Mouse (Mus musculus) midbrain, postnatal 0 days (tissue): Measurements from ENCODE around the gene Magi2. TPM values are rescaled to one million over a fixed set of nuclear protein-coding genes. Genes with fewer than 3 reads are reported as not detected.

ENCODE experiments used
- ATAC-seq: fragments of 200-750 bp; cut with Nextera tagmentation; 2 replicates; pipeline ENCODE4 v1.8.0; 2017; ENCODE audit warnings: moderate number of reproducible peaks, mild to moderate bottlenecking, moderate TSS enrichment, moderate library complexity; ENCODE audit not compliant: low FRiP score
- DNase-seq: peaks from one replicate; pipeline ENCODE4 v3.0.0-alpha.2; 2015; ENCODE audit warnings: low spot score
- H3K27ac ChIP-seq: fragments of 300-500 bp; sonication (generic); 2 replicates; pipeline ENCODE4 v1.5.1; 2014; ENCODE audit warnings: low read depth, mild to moderate bottlenecking, low read length, mixed read lengths
- H3K27me3 ChIP-seq: fragments of 300-500 bp; sonication (generic); 2 replicates; pipeline ENCODE4 v1.6.1; 2014; ENCODE audit warnings: low read length, control low read depth, mixed read lengths; ENCODE audit not compliant: insufficient read depth
- H3K36me3 ChIP-seq: fragments of 300-500 bp; sonication (generic); 2 replicates; pipeline ENCODE4 v1.6.1; 2014; ENCODE audit warnings: low read length, control low read depth, mixed read lengths; ENCODE audit not compliant: insufficient read depth
- H3K4me1 ChIP-seq: fragments of 300-500 bp; sonication (generic); 2 replicates; pipeline ENCODE4 v1.6.1; 2014; ENCODE audit warnings: mild to moderate bottlenecking, control low read depth, antibody characterized with exemption, low read length, mixed read lengths; ENCODE audit not compliant: insufficient read depth
- H3K4me2 ChIP-seq: fragments of 300-500 bp; sonication (generic); 2 replicates; pipeline ENCODE4 v1.6.1; 2014; ENCODE audit warnings: low read depth, mild to moderate bottlenecking, low read length, mixed read lengths; ENCODE audit not compliant: poor library complexity, severe bottlenecking
- H3K4me3 ChIP-seq: fragments of 300-500 bp; sonication (generic); 2 replicates; pipeline ENCODE4 v1.5.1; 2014; ENCODE audit warnings: low read depth, mild to moderate bottlenecking, low read length, moderate library complexity
- H3K9ac ChIP-seq: fragments of 300-500 bp; sonication (generic); replicated peaks from 2 replicates; pipeline ENCODE4 v1.6.1; 2014; ENCODE audit warnings: mild to moderate bottlenecking, low read length, moderate library complexity, mixed read lengths; ENCODE audit not compliant: poor library complexity, severe bottlenecking
- H3K9me3 ChIP-seq: fragments of 300-500 bp; sonication (generic); 2 replicates; pipeline ENCODE4 v1.6.1; 2016; ENCODE audit warnings: low read length, control low read depth
- CTCF ChIP-seq: IDR thresholded peaks from 2 replicates; pipeline ENCODE4 v1.5.1; 2016; ENCODE audit warnings: antibody characterized with exemption, mild to moderate bottlenecking
- WGBS: fragments of 180-500 bp; shearing (Covaris S2); extraction: QIAGEN DNeasy Blood & Tissue Kit; methylation state at CpG from one replicate; pipeline ENCODE4 v1.1.7; 2014; 5-methylcytosine and 5-hydroxymethylcytosine counted together
- polyA plus RNA-seq: library from polyadenylated mRNA; unstranded; fragments of >200 nt; fragmentation: Nextera tagmentation; extraction: Ambion mirVana; gene quantifications from 2 replicates; pipeline ENCODE4 v1.2.1, GENCODE M21; 2015
- total RNA-seq: library from RNA; depleted of rRNA; stranded (reverse); fragments of >200 nt; gene quantifications from 2 replicates; pipeline ENCODE4 v1.2.3, GENCODE M21; 2014

Magi2 gene
- total and polyA plus RNA-seq, 2 experiments from 2014 or later, result 20.0 to 59.3 TPM

DNA sequence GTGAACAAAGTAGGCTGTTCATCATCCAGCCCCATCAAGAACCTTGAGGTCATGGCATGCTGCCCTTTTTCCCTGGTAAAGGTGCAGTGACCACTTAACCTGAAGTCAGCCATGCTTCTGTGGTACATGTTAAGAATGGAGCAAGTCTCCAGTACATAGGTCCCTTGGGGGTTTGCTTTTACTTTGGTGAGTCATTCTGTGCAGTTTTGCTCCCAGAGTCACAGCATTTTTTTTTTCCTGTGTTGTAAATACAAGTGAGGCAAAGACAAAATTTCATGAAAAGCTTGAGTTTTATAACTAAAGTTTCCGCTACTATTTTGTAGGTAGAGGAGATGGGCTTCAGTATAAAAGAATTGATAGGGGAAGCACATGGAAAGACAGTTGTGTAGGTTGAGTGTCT, 828.2 kb downstream of the Magi2 start:
- Histone ChIP-seq H3K9ac (no peak overlapping the region), H3K4me2 (no peak overlapping the region), H3K36me3 (no peaks in the 10 kb centered on the region), H3K27ac (no peak overlapping the region), H3K4me1 (no peaks in the 10 kb centered on the region), H3K9me3 (no peaks in the 10 kb centered on the region), H3K4me3 (no peak overlapping the region), H3K27me3 (no peaks in the 10 kb centered on the region)
- WGBS, result 93% methylated on average over 1 of the region's 1 CpGs
- ATAC-seq (no peak), DNase-seq (no peak)
- TF ChIP-seq CTCF, result no peak

GRCm38 (mm10) chr5:20056074-20056842, 829.4 kb downstream of the Magi2 start:
- WGBS, result 59% methylated on average over 5 of the region's 5 CpGs
- ATAC-seq (no peak), DNase-seq (peak; percentile 51)
- Histone ChIP-seq H3K9ac (no peak overlapping the region), H3K4me1 (no peaks in the 10 kb centered on the region), H3K36me3 (no peaks in the 10 kb centered on the region), H3K27ac (no peak overlapping the region), H3K27me3 (no peaks in the 10 kb centered on the region), H3K9me3 (no peaks in the 10 kb centered on the region), H3K4me2 (no peak overlapping the region), H3K4me3 (no peak overlapping the region)
- no peak for TF ChIP-seq CTCF

GRCm38 (mm10) chr5:20056856-20057255, 830.0 kb downstream of the Magi2 start:
- Histone ChIP-seq H3K9me3 (no peaks in the 10 kb centered on the region), H3K4me2 (no peak overlapping the region), H3K27me3 (no peaks in the 10 kb centered on the region), H3K27ac (no peak overlapping the region), H3K4me3 (no peak overlapping the region), H3K4me1 (no peaks in the 10 kb centered on the region), H3K9ac (no peak overlapping the region), H3K36me3 (no peaks in the 10 kb centered on the region)
- DNase-seq, result peak; percentile 19
- 52% methylated on average over 2 of the region's 2 CpGs for WGBS
- ATAC-seq, result no peak
- TF ChIP-seq CTCF, result no peak

- H3K36me3 ChIP-seq, result no peaks in the 10 kb centered on the region
- H3K4me3 ChIP-seq, result no peak overlapping the region
- DNase-seq (no peak), ATAC-seq (no peak)
- H3K9me3 ChIP-seq, result no peaks in the 10 kb centered on the region
- H3K9ac ChIP-seq, result no peak overlapping the region
- H3K4me2 ChIP-seq, result no peak overlapping the region
- 70% methylated on average over 4 of the region's 4 CpGs for WGBS
- H3K27me3 ChIP-seq, result no peaks in the 10 kb centered on the region
- no peaks in the 10 kb centered on the region for H3K4me1 ChIP-seq
- H3K27ac ChIP-seq, result no peak overlapping the region
- no peak for TF ChIP-seq CTCF
Measured at GRCm38 (mm10) chr5:20062011-20062410, 835.2 kb downstream of the Magi2 start.

- H3K9me3 ChIP-seq, result no peaks in the 10 kb centered on the region
- no peak for ATAC-seq
- no peak for DNase-seq
- H3K27ac ChIP-seq, result no peak overlapping the region
- TF ChIP-seq CTCF, result no peak
- WGBS, result 92% methylated on average over 1 of the region's 1 CpGs
- no peaks in the 10 kb centered on the region for H3K36me3 ChIP-seq
- H3K4me1 ChIP-seq, result no peaks in the 10 kb centered on the region
- H3K4me2 ChIP-seq, result no peak overlapping the region
- no peak overlapping the region for H3K9ac ChIP-seq
- H3K27me3 ChIP-seq, result no peaks in the 10 kb centered on the region
- H3K4me3 ChIP-seq, result no peak overlapping the region
Measured at GRCm38 (mm10) chr5:20065081-20065480, 838.2 kb downstream of the Magi2 start.

- ATAC-seq (no peak), DNase-seq (peak; percentile 19)
- H3K9me3 ChIP-seq, result no peaks in the 10 kb centered on the region
- no peak for TF ChIP-seq CTCF
- H3K9ac ChIP-seq, result no peak overlapping the region
- H3K4me1 ChIP-seq, result no peaks in the 10 kb centered on the region
- no peaks in the 10 kb centered on the region for H3K27me3 ChIP-seq
- no peak overlapping the region for H3K4me3 ChIP-seq
- no peak overlapping the region for H3K4me2 ChIP-seq
- no peak overlapping the region for H3K27ac ChIP-seq
- 39% methylated on average over 1 of the region's 1 CpGs for WGBS
- no peaks in the 10 kb centered on the region for H3K36me3 ChIP-seq
Measured at GRCm38 (mm10) chr5:20068496-20068895, 841.7 kb downstream of the Magi2 start.
